In the genomic region with DNA sequence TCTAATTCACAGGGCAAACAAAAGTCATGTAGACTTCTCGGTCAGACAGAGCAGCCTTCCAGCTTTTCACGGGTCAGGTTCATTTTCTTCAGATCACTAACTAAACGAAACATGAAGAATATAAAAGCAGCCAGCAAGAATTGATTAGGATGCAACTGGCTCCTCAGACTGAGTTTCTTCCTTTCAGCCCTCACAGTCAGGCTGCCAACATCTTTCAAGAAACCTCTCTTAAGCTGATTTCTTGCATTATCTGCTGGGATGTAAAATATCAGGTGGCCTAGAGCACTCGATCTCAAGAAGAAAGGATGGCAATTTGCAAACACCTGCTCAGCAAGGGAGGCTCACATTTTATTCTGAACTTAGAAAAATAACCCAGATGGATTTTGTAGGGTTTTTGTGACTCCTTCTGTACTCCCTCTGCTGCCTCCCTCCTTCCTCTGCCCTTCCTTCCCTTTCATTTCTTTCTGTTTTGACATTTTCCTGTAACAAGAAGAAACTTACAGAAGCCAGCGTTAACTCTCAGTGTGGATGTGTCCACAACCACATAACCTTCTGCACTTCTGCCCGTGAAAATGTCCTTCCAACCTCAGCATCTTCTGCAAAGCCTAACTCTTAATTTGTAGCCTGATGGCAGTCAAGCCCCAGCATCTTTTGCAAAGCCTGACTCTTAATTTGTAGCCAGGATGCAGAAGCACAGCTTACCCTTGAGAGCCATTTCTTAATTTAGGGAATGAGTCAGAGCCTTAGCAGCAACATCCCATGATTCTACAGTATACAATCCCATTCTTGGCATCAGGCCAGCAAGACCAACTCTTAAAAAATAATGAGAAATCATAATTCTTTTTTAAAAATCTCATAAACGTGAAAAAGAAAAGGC, we compare ENCODE assay signal across 7 mouse cellular contexts.
DNase-seq lines count a peak whose midpoint lies in the region; ATAC-seq and TF ChIP-seq lines count a peak whose summit lies in the region.

No protein-coding gene starts in this region.

- H3K4me1 ChIP-seq in neural tube, embryonic 13.5 days (replicated peaks): peaks cover 20% of the 10 kb centered on the region
- peaks cover 17% of the 10 kb centered on the region for H3K4me1 ChIP-seq in hindbrain, embryonic 13.5 days (replicated peaks)
- H3K4me1 ChIP-seq in thymus, adult 2 months (replicated peaks; ENCODE audit: control insufficient read depth, insufficient read depth, low read length): no peaks in the 10 kb centered on the region

- H3K4me3 ChIP-seq in neural tube, embryonic 13.5 days: no peak overlapping the region
- H3K4me3 ChIP-seq in hindbrain, embryonic 13.5 days: no peak overlapping the region
- H3K4me3 ChIP-seq in thymus, adult 2 months (ENCODE audit: control insufficient read depth, insufficient read depth, low read length): no peak overlapping the region

- WGBS in neural tube, embryonic 13.5 days: 57% methylated on average over 7 of the region's 7 CpGs
- whole genome bisulfite sequencing in hindbrain, embryonic 13.5 days: 43% methylated on average over 7 of the region's 7 CpGs
- WGBS in thymus, adult 2 months: 86% methylated on average over 7 of the region's 7 CpGs

- TF ChIP-seq CTCF in thymus, adult 2 months (IDR thresholded peaks at IDR 0.05; ENCODE audit: borderline replicate concordance, control insufficient read depth, extremely low read depth, insufficient read depth, low read length, poor library complexity): no peak

- H3K9ac ChIP-seq in neural tube, embryonic 13.5 days: no peak overlapping the region; the same call in 1 of the 2 replicates
- no peak overlapping the region for H3K9ac ChIP-seq in hindbrain, embryonic 13.5 days

- H3K27me3 ChIP-seq in neural tube, embryonic 13.5 days: no peaks in the 10 kb centered on the region
- no peaks in the 10 kb centered on the region for H3K27me3 ChIP-seq in hindbrain, embryonic 13.5 days
- H3K27me3 ChIP-seq in thymus, adult 2 months (ENCODE audit: control insufficient read depth, insufficient read depth, low read length): no peaks in the 10 kb centered on the region

- DNase-seq in neural tube, embryonic 10.5 days (ENCODE audit: extremely low spot score, low spot score): no peak
- peak; percentile 48 to 71 for DNase-seq in frontal cortex, postnatal 36 days (ENCODE audit: low spot score in 2 of 2)
- DNase-seq in left cerebral cortex, postnatal 25 days (ENCODE audit: low spot score in 2 of 2): peak; percentile 66 to 88
- DNase-seq in skeletal muscle tissue, adult 2 months (ENCODE audit: low read depth, low spot score): peak; percentile 38
- no peak for DNase-seq in thymus, adult 2 months

- ATAC-seq in neural tube, embryonic 13.5 days (ENCODE audit: low read depth): peak; percentile 82; the same call in 1 of the 2 replicates
- peak; percentile 74 for ATAC-seq in hindbrain, embryonic 13.5 days (ENCODE audit: low FRiP score)

- no peaks in the 10 kb centered on the region for H3K36me3 ChIP-seq in neural tube, embryonic 13.5 days
- H3K36me3 ChIP-seq in hindbrain, embryonic 13.5 days: no peaks in the 10 kb centered on the region
- H3K36me3 ChIP-seq in thymus, adult 2 months (ENCODE audit: control insufficient read depth, insufficient read depth, low read length): no peaks in the 10 kb centered on the region

- no peak for TF ChIP-seq POLR2A in thymus, adult 2 months (IDR thresholded peaks at IDR 0.05; ENCODE audit: control insufficient read depth, extremely low read depth, insufficient read depth, low read length, poor library complexity)

- H3K4me2 ChIP-seq in neural tube, embryonic 13.5 days: no peak overlapping the region
- H3K4me2 ChIP-seq in hindbrain, embryonic 13.5 days: no peak overlapping the region

- no peaks in the 10 kb centered on the region for H3K9me3 ChIP-seq in neural tube, embryonic 13.5 days
- no peaks in the 10 kb centered on the region for H3K9me3 ChIP-seq in hindbrain, embryonic 13.5 days

- H3K27ac ChIP-seq in neural tube, embryonic 13.5 days (replicated peaks): no peak overlapping the region
- H3K27ac ChIP-seq in hindbrain, embryonic 13.5 days: peak overlapping the region; percentile 60
- no peak overlapping the region for H3K27ac ChIP-seq in thymus, adult 2 months (ENCODE audit: control insufficient read depth, insufficient read depth, low read length)

- intact Hi-C loops in left cerebral cortex, postnatal 25 days (cut with DNase I): loop anchor here (5.0 kb wide), 1 partner anchor 228 kb away; no protein-coding TSS in a partner anchor

Comparison
In these comparisons a context has a peak if more than half of its experiments do, and no peak if none do; other contexts are left out.
1. DNase-seq: peak in frontal cortex, postnatal 36 days (2 of 2), left cerebral cortex, postnatal 25 days (2 of 2) and skeletal muscle tissue, adult 2 months (single experiment); none in neural tube, embryonic 10.5 days (single experiment) and thymus, adult 2 months (single experiment).